Mouse (Mus musculus) small intestine, adult 2 months (tissue): Measurements from ENCODE around the gene Fam222b. TPM values are rescaled to one million over a fixed set of nuclear protein-coding genes. Genes with fewer than 3 reads are reported as not detected.

Experiments
- H3K27ac ChIP-seq: fragments of 200-500 bp; 2 replicates; pipeline ENCODE4 v1.5.1; 2012; ENCODE audit warnings: low read depth, low read length, control low read depth, inconsistent platforms; ENCODE audit not compliant: insufficient read depth
- H3K27me3 ChIP-seq: fragments of 200-500 bp; 2 replicates; pipeline ENCODE4 v1.6.1; 2012; ENCODE audit warnings: mild to moderate bottlenecking, moderate library complexity, low read length, inconsistent platforms; ENCODE audit not compliant: control insufficient read depth, insufficient read depth
- H3K36me3 ChIP-seq: fragments of 200-500 bp; 2 replicates; pipeline ENCODE4 v1.6.1; 2012; ENCODE audit warnings: mild to moderate bottlenecking, low read length, control low read depth, inconsistent platforms; ENCODE audit not compliant: control insufficient read depth, insufficient read depth
- H3K4me1 ChIP-seq: fragments of 200-500 bp; 2 replicates; pipeline ENCODE4 v1.6.1; 2012; ENCODE audit warnings: low read length, inconsistent platforms, mixed read lengths; ENCODE audit not compliant: control insufficient read depth, insufficient read depth, insufficient read length
- H3K4me3 ChIP-seq: fragments of 200-500 bp; 2 replicates; pipeline ENCODE4 v1.5.1; 2012; ENCODE audit warnings: low read depth, mild to moderate bottlenecking, control low read depth, inconsistent platforms, low read length, moderate library complexity
- CTCF ChIP-seq: fragments of 200-500 bp; IDR thresholded peaks from 2 replicates; pipeline ENCODE4 v1.5.1; 2012; ENCODE audit warnings: low read depth, mild to moderate bottlenecking, control low read depth, inconsistent platforms, low read length, moderate library complexity, mixed read lengths; ENCODE audit not compliant: insufficient replicate concordance, insufficient read length; ENCODE audit errors: extremely low read depth
- POLR2A ChIP-seq: fragments of 200-500 bp; IDR thresholded peaks from 2 replicates; pipeline ENCODE4 v1.6.1; 2012; ENCODE audit warnings: low read depth, mild to moderate bottlenecking, control low read depth, inconsistent platforms, low read length, moderate library complexity
- WGBS: fragments of 180-500 bp; shearing (Covaris S2); methylation state at CpG from one replicate; pipeline ENCODE4 v1.1.7; 2018; 5-methylcytosine and 5-hydroxymethylcytosine counted together
- polyA plus RNA-seq: library from polyadenylated mRNA; depleted of rRNA; stranded (reverse); fragments of >200 nt; gene quantifications from 2 replicates; pipeline ENCODE4 v1.2.3, GENCODE M21; 2012

The Fam222b gene
- polyA plus RNA-seq, 1 experiment, result 29.2 TPM

- TF ChIP-seq POLR2A (no peak), CTCF (no peak)
- 8% methylated on average over 19 of the region's 19 CpGs for WGBS
- Histone ChIP-seq H3K27me3 (no peaks in the 10 kb centered on the region), H3K36me3 (no peaks in the 10 kb centered on the region), H3K4me3 (peak overlapping the region; percentile 95), H3K4me1 (no peaks in the 10 kb centered on the region; the same call in none of the 2 replicates), H3K27ac (no peak overlapping the region)
Measured at GRCm38 (mm10) chr11:78114676-78115366, 20.4 kb downstream of the Fam222b start.

GRCm38 (mm10) chr11:78115367-78116145 is 21.1 kb downstream of the Fam222b start:
- WGBS, result under 1% methylated on average over 37 of the region's 37 CpGs
- no peak for TF ChIP-seq POLR2A
- no peak for TF ChIP-seq CTCF
- H3K4me1 ChIP-seq, result no peaks in the 10 kb centered on the region; the same call in none of the 2 replicates
- H3K4me3 ChIP-seq, result peak overlapping the region; percentile 95
- no peaks in the 10 kb centered on the region for H3K27me3 ChIP-seq
- peak overlapping the region; percentile 4; the same call in 1 of the 2 replicates for H3K27ac ChIP-seq
- H3K36me3 ChIP-seq, result no peaks in the 10 kb centered on the region

- Histone ChIP-seq H3K27me3 (no peaks in the 10 kb centered on the region), H3K4me1 (no peaks in the 10 kb centered on the region; the same call in none of the 2 replicates), H3K4me3 (no peak overlapping the region), H3K27ac (no peak overlapping the region), H3K36me3 (no peaks in the 10 kb centered on the region)
- WGBS, result 21% methylated on average over 5 of the region's 5 CpGs
- TF ChIP-seq CTCF (no peak), POLR2A (no peak)
Measured at GRCm38 (mm10) chr11:78116146-78116410, 21.6 kb downstream of the Fam222b start.

- Histone ChIP-seq H3K27ac (no peak overlapping the region), H3K4me3 (no peak overlapping the region), H3K27me3 (no peaks in the 10 kb centered on the region), H3K4me1 (no peaks in the 10 kb centered on the region; the same call in none of the 2 replicates), H3K36me3 (no peaks in the 10 kb centered on the region)
- TF ChIP-seq CTCF (no peak), POLR2A (no peak)
Measured at GRCm38 (mm10) chr11:78118467-78118866, 24.0 kb downstream of the Fam222b start.

GRCm38 (mm10) chr11:78119898-78120297 is 25.4 kb downstream of the Fam222b start:
- no peak overlapping the region for H3K27ac ChIP-seq
- no peaks in the 10 kb centered on the region; the same call in 1 of the 2 replicates for H3K4me1 ChIP-seq
- no peak for TF ChIP-seq POLR2A
- no peak for TF ChIP-seq CTCF
- WGBS, result 66% methylated on average over 8 of the region's 8 CpGs
- H3K4me3 ChIP-seq, result no peak overlapping the region
- no peaks in the 10 kb centered on the region for H3K36me3 ChIP-seq
- no peaks in the 10 kb centered on the region for H3K27me3 ChIP-seq

GRCm38 (mm10) chr11:78121176-78121575 is 26.7 kb downstream of the Fam222b start:
- TF ChIP-seq CTCF (no peak), POLR2A (no peak)
- 20% methylated on average over 5 of the region's 5 CpGs for WGBS
- Histone ChIP-seq H3K4me3 (no peak overlapping the region), H3K27me3 (no peaks in the 10 kb centered on the region), H3K36me3 (no peaks in the 10 kb centered on the region), H3K4me1 (peaks cover under 1% of the 10 kb centered on the region), H3K27ac (no peak overlapping the region)

- H3K4me3 ChIP-seq, result no peak overlapping the region
- no peak overlapping the region for H3K27ac ChIP-seq
- no peaks in the 10 kb centered on the region for H3K27me3 ChIP-seq
- H3K36me3 ChIP-seq, result no peaks in the 10 kb centered on the region
- 85% methylated on average over 4 of the region's 4 CpGs for WGBS
- H3K4me1 ChIP-seq, result peaks cover 9% of the 10 kb centered on the region
- TF ChIP-seq CTCF (no peak), POLR2A (no peak)
Measured at GRCm38 (mm10) chr11:78122815-78123214, 28.4 kb downstream of the Fam222b start.
